Mouse (Mus musculus) megakaryocyte progenitor cell, adult 5-6 weeks (primary cell): ENCODE measurements around the gene Cds2. TPM values are rescaled to one million over a fixed set of nuclear protein-coding genes. Genes with fewer than 3 reads are reported as not detected.
"Not testable (repeated sequence)": the region's sequence is repeated elsewhere in the genome, so short reads cannot be mapped to it uniquely, and the experiment has no call there.

ENCODE experiments used
- ATAC-seq: replicated peaks from 2 replicates; pipeline ENCODE4 v1.8.0; 2016; ENCODE audit warnings: mild to moderate bottlenecking, moderate TSS enrichment, inconsistent platforms; ENCODE audit not compliant: poor library complexity
- total RNA-seq, 2 experiments: library from RNA; stranded (forward) in 1 of 2; stranded (reverse) in 1 of 2; fragments of 157-497, 149-512 nt in 1 of 2; fragments of 200-1000 nt in 1 of 2; gene quantifications; 2 replicates each; pipeline versions ENCODE4 v1.2.3 to v1.2.4; 2015 to 2017

Cds2 gene
- total RNA-seq, 2 experiments from 2014 or later = 6.9 to 10.5 TPM

GRCm38 (mm10) chr2:132289213-132289612 is 26.3 kb downstream of the Cds2 start:
- not testable (repeated sequence) for ATAC-seq

GRCm38 (mm10) chr2:132290808-132291207 is 27.9 kb downstream of the Cds2 start:
- ATAC-seq = no peak

- ATAC-seq = no peak
Measured at GRCm38 (mm10) chr2:132291265-132291664, 28.3 kb downstream of the Cds2 start.

- ATAC-seq = no peak
Measured at GRCm38 (mm10) chr2:132292083-132292482, 29.1 kb downstream of the Cds2 start.

GRCm38 (mm10) chr2:132293694-132294450 is 30.9 kb downstream of the Cds2 start:
- peak; percentile 63 for ATAC-seq

GRCm38 (mm10) chr2:132298250-132298649 is 35.3 kb downstream of the Cds2 start:
- ATAC-seq = no peak

- ATAC-seq = no peak
Measured at GRCm38 (mm10) chr2:132301436-132301835, 38.5 kb downstream of the Cds2 start.

- peak; percentile 84 for ATAC-seq
Measured at GRCm38 (mm10) chr2:132305165-132305564, 42.2 kb downstream of the Cds2 start.

GRCm38 (mm10) chr2:132305988-132306387 is 43.0 kb downstream of the Cds2 start:
- ATAC-seq = peak; percentile 72

- ATAC-seq = no peak
Measured at GRCm38 (mm10) chr2:132307213-132307843, 44.4 kb downstream of the Cds2 start.

- no peak for ATAC-seq
Measured at GRCm38 (mm10) chr2:132308829-132309228, 45.9 kb downstream of the Cds2 start.

GRCm38 (mm10) chr2:132309398-132309930 is 46.5 kb downstream of the Cds2 start:
- ATAC-seq = no peak

GRCm38 (mm10) chr2:132312616-132313015 is 49.7 kb downstream of the Cds2 start:
- no peak for ATAC-seq

GRCm38 (mm10) chr2:132313568-132313967 is 50.6 kb downstream of the Cds2 start:
- no peak for ATAC-seq

- ATAC-seq = not testable (repeated sequence)
Measured at GRCm38 (mm10) chr2:132314057-132314456, 51.1 kb downstream of the Cds2 start.

GRCm38 (mm10) chr2:132316041-132316808 is 53.3 kb downstream of the Cds2 start:
- peak; percentile 99 for ATAC-seq

- no peak for ATAC-seq
Measured at GRCm38 (mm10) chr2:132317178-132317577, 54.2 kb downstream of the Cds2 start.

GRCm38 (mm10) chr2:132320516-132320915 is 57.6 kb downstream of the Cds2 start:
- ATAC-seq = no peak

- no peak for ATAC-seq
Measured at GRCm38 (mm10) chr2:132323541-132323940, 60.6 kb downstream of the Cds2 start.

- peak; percentile 60 for ATAC-seq
Measured at GRCm38 (mm10) chr2:132337202-132337601, 74.3 kb downstream of the Cds2 start.

GRCm38 (mm10) chr2:132340350-132340749 is 77.4 kb downstream of the Cds2 start:
- ATAC-seq = no peak
